Mouse (Mus musculus) layer of hippocampus, postnatal 14 days (tissue): ENCODE results near the gene Tdrd6. TPM values are rescaled to one million over a fixed set of nuclear protein-coding genes. Genes with fewer than 3 reads are reported as not detected.

ENCODE experiments used
- total RNA-seq, 2 experiments: library from RNA; stranded (reverse); gene quantifications; 2 replicates each; pipeline ENCODE4 v1.2.3; 2021

Gene Tdrd6
- total RNA-seq, 2 experiments from 2014 or later, result 0.38 to 0.55 TPM

Other genes starting within 250 kb of the Tdrd6 start
- gene Mep1a, start 127.5 kb downstream of the Tdrd6 start, total RNA-seq, result not detected
- gene Ankrd66, start 86.7 kb downstream of the Tdrd6 start, total RNA-seq, result under 1 TPM in 1 of 2 experiments, not detected in 1; 0.51 TPM
- gene Pla2g7, start 62.2 kb downstream of the Tdrd6 start, total RNA-seq, result 10 to 100 TPM; 90.7 to 93.7 TPM
- gene Slc25a27, start 36.9 kb upstream of the Tdrd6 start, total RNA-seq, result 10 to 100 TPM; 30.3 to 34.8 TPM
- gene Cyp39a1, start 37.1 kb upstream of the Tdrd6 start, total RNA-seq, result 1 to 10 TPM in 1 of 2 experiments, under 1 TPM in 1; 0.99 to 1.6 TPM
- gene Rcan2, start 171.1 kb upstream of the Tdrd6 start, total RNA-seq, result 10 to 100 TPM; 46.3 to 47.4 TPM